Mouse (Mus musculus): ENCODE data around the gene Slc22a26.
"Not testable (repeated sequence)": the region's sequence is repeated elsewhere in the genome, so short reads cannot be mapped to it uniquely, and the experiment has no call there.

The Slc22a26 gene

DNA sequence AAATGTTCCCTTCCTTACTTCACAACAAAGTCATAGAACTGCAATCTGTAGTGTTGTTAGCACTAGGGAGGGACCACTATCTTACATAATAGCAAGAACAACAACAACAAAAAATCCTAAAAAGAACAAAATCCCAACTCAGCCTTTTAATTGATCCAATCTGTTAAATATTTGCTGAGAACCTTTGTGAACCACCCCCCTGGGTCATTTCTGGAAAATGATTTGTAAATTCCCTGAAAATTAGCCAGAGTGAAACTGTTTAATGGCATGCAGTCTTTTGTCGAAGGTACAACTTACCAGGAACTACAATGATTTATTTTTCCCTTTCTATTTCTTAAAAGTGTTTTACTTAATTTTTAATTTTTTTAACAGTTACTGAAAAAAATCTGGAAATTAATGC, at the start of gene Slc22a26:
Gene Slc22a26, minus strand, starts transcription at position 97 of the 400 bp plus-strand sequence.
- no peak for DNase-seq

GRCm38 (mm10) chr19:7829851-7830250, 27.4 kb upstream of the Slc22a26 start:
- no peak for DNase-seq

- DNase-seq: no peak
Observed at GRCm38 (mm10) chr19:7790571-7790970, 11.9 kb downstream of the Slc22a26 start.

DNA sequence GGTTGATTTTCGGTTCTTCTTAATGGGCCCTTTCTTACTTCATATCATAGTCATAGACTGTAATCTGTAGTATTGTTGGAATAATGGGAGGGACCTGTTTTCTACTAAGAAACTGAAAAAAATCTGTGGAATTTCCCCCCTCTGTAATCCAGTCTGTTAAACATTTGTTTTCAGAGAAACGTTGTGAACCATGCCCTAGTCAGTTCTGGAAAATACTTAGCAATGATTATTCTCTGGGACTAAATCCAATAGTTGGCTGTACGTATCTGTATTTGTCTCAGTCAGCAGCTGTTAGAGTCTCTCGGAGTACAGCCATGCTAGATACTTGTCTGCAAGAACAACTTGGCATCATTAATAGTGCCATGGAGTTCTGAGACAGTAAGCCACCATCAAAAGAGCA, 27.2 kb downstream of the Slc22a26 start:
- peak; percentile 28 for DNase-seq

DNA sequence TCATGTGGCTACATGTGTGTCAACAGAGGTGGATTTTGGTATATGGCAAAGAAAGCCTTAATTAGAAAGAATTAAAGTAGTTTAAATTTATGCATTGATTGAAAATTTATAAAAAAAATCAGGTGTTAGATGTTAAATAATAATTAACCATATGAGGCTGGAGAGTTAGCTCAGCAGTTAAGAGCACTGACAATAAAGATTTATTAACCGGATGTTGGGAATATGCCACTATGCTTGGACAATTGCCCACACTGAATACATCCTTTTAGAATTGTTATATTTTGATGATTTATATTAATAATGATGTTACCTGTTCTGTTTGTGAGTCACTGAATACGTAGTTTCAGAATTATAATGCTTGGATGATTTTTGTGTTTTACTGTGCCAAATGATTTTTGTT, 36.3 kb downstream of the Slc22a26 start:
- no peak for DNase-seq

- no peak for DNase-seq
Observed at GRCm38 (mm10) chr19:7765599-7765998, 36.9 kb downstream of the Slc22a26 start.

- DNase-seq: not testable (repeated sequence)
Observed at GRCm38 (mm10) chr19:7753371-7753770, 49.1 kb downstream of the Slc22a26 start.
